ENCODE assay signal across 18 mouse cellular contexts in genomic region chr19:47519163-47519893, GRCm38 (mm10). TPM values are rescaled to one million over a fixed set of nuclear protein-coding genes. Genes with fewer than 3 reads are reported as not detected.
DNase-seq lines count a peak whose midpoint lies in the region; ATAC-seq and TF ChIP-seq lines count a peak whose summit lies in the region.
"Had no signal": no experiment of that assay in that cellular context is flagged by ENCODE, and none has a peak within 500 bp of the region (broad histone marks: within the 10 kb centered on the region; RNA-seq: fewer than 3 reads in every experiment).

No protein-coding gene starts in this region.

- H3K9ac ChIP-seq in heart, adult 2 months (ENCODE audit: low read depth, low read length), result no peak overlapping the region
- H3K9ac ChIP-seq in liver, embryonic 16.5 days (ENCODE audit: low read depth, low read length), result peak overlapping the region; percentile 23; the same call in 1 of the 2 replicates
- H3K9ac ChIP-seq in midbrain, embryonic 16.5 days (ENCODE audit: low read depth, low read length), result no peak overlapping the region
- H3K9ac ChIP-seq: embryonic facial prominence, embryonic 12.5 days; forebrain, postnatal 0 days had no signal

- no peaks in the 10 kb centered on the region for H3K36me3 ChIP-seq in heart, adult 2 months (ENCODE audit: control insufficient read depth, insufficient read depth, low read length)
- H3K36me3 ChIP-seq in liver, embryonic 16.5 days (ENCODE audit: control insufficient read depth, insufficient read depth), result no peaks in the 10 kb centered on the region
- peaks cover 6% of the 10 kb centered on the region; the same call in 1 of the 2 replicates for H3K36me3 ChIP-seq in small intestine, adult 2 months (ENCODE audit: control insufficient read depth, insufficient read depth, low read length)
- H3K36me3 ChIP-seq in midbrain, embryonic 16.5 days (ENCODE audit: control insufficient read depth, insufficient read depth, low read length), result 0 out of 2 replicates have a peak, but pooled peaks cover 1% of the 10 kb centered on the region

- H3K27me3 ChIP-seq in heart, adult 2 months (ENCODE audit: control insufficient read depth, insufficient read depth, low read length), result no peaks in the 10 kb centered on the region
- H3K27me3 ChIP-seq in liver, embryonic 16.5 days (ENCODE audit: control insufficient read depth, insufficient read depth, low read depth, low read length), result no peaks in the 10 kb centered on the region
- no peaks in the 10 kb centered on the region for H3K27me3 ChIP-seq in small intestine, adult 2 months (ENCODE audit: control insufficient read depth, insufficient read depth, low read length)
- no peaks in the 10 kb centered on the region for H3K27me3 ChIP-seq in midbrain, embryonic 16.5 days (ENCODE audit: control insufficient read depth, insufficient read depth, low read depth, low read length)
- H3K27me3 ChIP-seq: embryonic facial prominence, embryonic 12.5 days had no signal

- peak overlapping the region; percentile 63 for H3K4me2 ChIP-seq in liver, embryonic 16.5 days (ENCODE audit: low read depth, low read length)
- H3K4me2 ChIP-seq in midbrain, embryonic 16.5 days (ENCODE audit: low read length), result no peak overlapping the region
- H3K4me2 ChIP-seq: embryonic facial prominence, embryonic 12.5 days had no signal

- peaks cover 13% of the 10 kb centered on the region for H3K4me1 ChIP-seq in heart, adult 2 months (ENCODE audit: control insufficient read depth, insufficient read depth, low read length)
- peaks cover 34% of the 10 kb centered on the region for H3K4me1 ChIP-seq in liver, embryonic 16.5 days (ENCODE audit: control insufficient read depth, low read depth, low read length)
- H3K4me1 ChIP-seq in small intestine, adult 2 months (ENCODE audit: control insufficient read depth, insufficient read depth, insufficient read length, low read length), result no peaks in the 10 kb centered on the region
- H3K4me1 ChIP-seq in midbrain, embryonic 16.5 days (ENCODE audit: control insufficient read depth, insufficient read depth, low read length), result no peaks in the 10 kb centered on the region
- H3K4me1 ChIP-seq: embryonic facial prominence, embryonic 12.5 days; limb, embryonic 10.5 days had no signal

- TF ChIP-seq CTCF in heart, adult 2 months (IDR thresholded peaks at IDR 0.05), result no peak
- no peak for TF ChIP-seq CTCF in small intestine, adult 2 months (IDR thresholded peaks at IDR 0.05; ENCODE audit: extremely low read depth, insufficient read length, insufficient replicate concordance, low read depth, low read length)

- peak overlapping the region; percentile 62 for H3K27ac ChIP-seq in heart, adult 2 months
- peak overlapping the region; percentile 69 for H3K27ac ChIP-seq in liver, embryonic 16.5 days (ENCODE audit: low read length)
- H3K27ac ChIP-seq in small intestine, adult 2 months (ENCODE audit: insufficient read depth, low read depth, low read length), result peak overlapping the region; percentile 11; the same call in 1 of the 2 replicates
- no peak overlapping the region for H3K27ac ChIP-seq in midbrain, embryonic 16.5 days (ENCODE audit: low read length)
- H3K27ac ChIP-seq: embryonic facial prominence, embryonic 12.5 days; limb, embryonic 10.5 days; midbrain, embryonic 10.5 days had no signal

- TF ChIP-seq EP300 in heart, adult 2 months (IDR thresholded peaks at IDR 0.05; ENCODE audit: insufficient read depth, low read depth, low read length), result no peak

- H3K79me2 ChIP-seq in heart, adult 2 months (replicated peaks; ENCODE audit: control insufficient read depth, insufficient read depth, low read length), result no peaks in the 10 kb centered on the region

- H3K9me3 ChIP-seq in liver, embryonic 16.5 days (replicated peaks; ENCODE audit: control insufficient read depth, low read length), result no peaks in the 10 kb centered on the region
- H3K9me3 ChIP-seq in midbrain, embryonic 16.5 days (replicated peaks; ENCODE audit: control insufficient read depth, low read length, poor library complexity, severe bottlenecking), result no peaks in the 10 kb centered on the region
- H3K9me3 ChIP-seq: embryonic facial prominence, embryonic 12.5 days; limb, embryonic 10.5 days; midbrain, embryonic 10.5 days had no signal

- intact Hi-C loops in heart, adult 2 months (cut with DNase I), result loop anchor here (2.0 kb wide), 1 partner anchor 41 kb away; no protein-coding TSS in a partner anchor
- intact Hi-C loops in heart, postnatal 25 days (cut with DNase I), result no loop called here

- DNase-seq in heart, adult 2 months, result no peak
- no peak for DNase-seq in heart, postnatal 25 days (ENCODE audit: low spot score)
- no peak for DNase-seq in layer of hippocampus, postnatal 14 days (ENCODE audit: low spot score in 2 of 2)
- DNase-seq in adrenal gland, postnatal 14 days, result no peak
- DNase-seq: cerebellum, adult 8-10 months; forebrain, postnatal 0 days; lung, adult 18-20 months; lung, postnatal 14 days; thymus, postnatal 14 days had no signal

- no peak for TF ChIP-seq POLR2A in heart, adult 2 months (IDR thresholded peaks at IDR 0.05; ENCODE audit: insufficient read depth, low read depth, low read length)
- no peak for TF ChIP-seq POLR2A in small intestine, adult 2 months (IDR thresholded peaks at IDR 0.05; ENCODE audit: low read depth, low read length)

- ATAC-seq in erythroid progenitor cell, adult 5-6 weeks (replicated peaks; ENCODE audit: low FRiP score, poor library complexity, severe bottlenecking), result peak; percentile 43
- ATAC-seq in liver, embryonic 16.5 days (ENCODE audit: low read depth), result no peak
- ATAC-seq in midbrain, embryonic 16.5 days, result no peak
- ATAC-seq: forebrain, postnatal 0 days; hindbrain, embryonic 16.5 days; intestine, embryonic 16.5 days had no signal

- WGBS in heart, adult 2 months, result 71% methylated on average over 8 of the region's 8 CpGs
- 45% methylated on average over 8 of the region's 8 CpGs for WGBS in liver, embryonic 16.5 days (ENCODE audit: insufficient replicate concordance)
- 83% methylated on average over 8 of the region's 8 CpGs for WGBS in small intestine, adult 2 months
- 86% methylated on average over 8 of the region's 8 CpGs for whole genome bisulfite sequencing in midbrain, embryonic 16.5 days

- no peak overlapping the region for H3K4me3 ChIP-seq in heart, adult 2 months
- peak overlapping the region; percentile 30 for H3K4me3 ChIP-seq in liver, embryonic 16.5 days (ENCODE audit: low read depth, low read length)
- no peak overlapping the region for H3K4me3 ChIP-seq in small intestine, adult 2 months (ENCODE audit: low read depth, low read length)
- H3K4me3 ChIP-seq in midbrain, embryonic 16.5 days (ENCODE audit: low read depth, low read length), result no peak overlapping the region
- H3K4me3 ChIP-seq: embryonic facial prominence, embryonic 12.5 days; limb, embryonic 10.5 days; midbrain, embryonic 10.5 days had no signal

RNA-seq across cellular contexts. Expression of gene Stn1, which starts 18.0 kb away (rescaled TPM):
- 10 to 100 TPM; 15.8 to 20.0 TPM for total RNA-seq in heart, adult 2 months (2021)
- 15.7 and 16.0 TPM in 2 replicates for polyA plus RNA-seq in heart, adult 2 months (2012; rRNA removed)
- 10 to 100 TPM; 17.8 to 18.9 TPM for total RNA-seq in heart, postnatal 25 days (2021)
- total RNA-seq in erythroid progenitor cell, adult 5-6 weeks (2015; ENCODE audit: low replicate concordance), result 6.3 and 25.6 TPM in 2 replicates
- 5.9 and 14.1 TPM in 2 replicates for total RNA-seq in erythroid progenitor cell, adult 5-6 weeks (2017; ENCODE audit: low replicate concordance)
- 7.1 and 7.2 TPM in 2 replicates for polyA plus RNA-seq in liver, embryonic 16.5 days (2015; fragmentation: Nextera tagmentation; extraction: Ambion mirVana)
- polyA plus RNA-seq in small intestine, adult 2 months (2012; rRNA removed), result 9.2 and 15.0 TPM in 2 replicates
- 10 to 100 TPM; 18.5 to 21.1 TPM for total RNA-seq in layer of hippocampus, postnatal 14 days (2021)
- 23.4 and 24.0 TPM in 2 replicates for polyA plus RNA-seq in midbrain, embryonic 16.5 days (2015; fragmentation: Nextera tagmentation; extraction: Ambion mirVana)
- total RNA-seq in adrenal gland, postnatal 14 days (2021), result 15.3 and 16.1 TPM in 2 replicates

RNA-seq across cellular contexts. Expression of gene Sh3pxd2a, which starts 55.1 kb away (rescaled TPM):
- total RNA-seq in heart, adult 2 months (2021), result 10 to 100 TPM; 52.3 to 53.2 TPM
- polyA plus RNA-seq in heart, adult 2 months (2012; rRNA removed), result 36.1 and 40.3 TPM in 2 replicates
- total RNA-seq in heart, postnatal 25 days (2021), result 10 to 100 TPM; 63.5 to 63.6 TPM
- 3.2 and 6.3 TPM in 2 replicates for total RNA-seq in erythroid progenitor cell, adult 5-6 weeks (2015; ENCODE audit: low replicate concordance)
- total RNA-seq in erythroid progenitor cell, adult 5-6 weeks (2017; ENCODE audit: low replicate concordance), result 1.0 and 1.1 TPM in 2 replicates
- polyA plus RNA-seq in liver, embryonic 16.5 days (2015; fragmentation: Nextera tagmentation; extraction: Ambion mirVana), result 0.64 and 0.65 TPM in 2 replicates
- 6.2 and 6.3 TPM in 2 replicates for polyA plus RNA-seq in small intestine, adult 2 months (2012; rRNA removed)
- total RNA-seq in layer of hippocampus, postnatal 14 days (2021), result 10 to 100 TPM; 36.0 to 38.7 TPM
- polyA plus RNA-seq in midbrain, embryonic 16.5 days (2015; fragmentation: Nextera tagmentation; extraction: Ambion mirVana), result 1.5 and 1.8 TPM in 2 replicates
- 107 and 136 TPM in 2 replicates for total RNA-seq in adrenal gland, postnatal 14 days (2021)

Comparison
In these comparisons a context has a peak if more than half of its experiments do, and no peak if none do; other contexts are left out.
1. RNA of gene Sh3pxd2a, which starts 55.1 kb away (total RNA-seq): 107 to 136 TPM in adrenal gland, postnatal 14 days, 63.5 to 63.6 TPM in heart, postnatal 25 days, 52.3 to 53.2 TPM in heart, adult 2 months and 36.0 to 38.7 TPM in layer of hippocampus, postnatal 14 days; 1.0 to 6.3 TPM in erythroid progenitor cell, adult 5-6 weeks; every median in the first group is over 4 times any median in the second.